Mouse (Mus musculus): ENCODE measurements around the gene Nr4a1. TPM values are rescaled to one million over a fixed set of nuclear protein-coding genes. Genes with fewer than 3 reads are reported as not detected.

The Nr4a1 gene
- polyA plus RNA-seq, 1 experiment from 2014 or later: 2.6 TPM

GRCm38 (mm10) chr15:101320618-101321041 lies 66.6 kb downstream of the Nr4a1 start:
- H3K27me3 ChIP-seq (ENCODE audit: control insufficient read depth, insufficient read depth, low read length): no peaks in the 10 kb centered on the region
- H3K36me3 ChIP-seq (ENCODE audit: control insufficient read depth, insufficient read depth, low read length): no peaks in the 10 kb centered on the region
- no peak for DNase-seq (ENCODE audit: low spot score)
- H3K4me3 ChIP-seq (ENCODE audit: low read depth, low read length): no peak overlapping the region
- H3K4me2 ChIP-seq (ENCODE audit: low read depth, low read length, severe bottlenecking): no peak overlapping the region
- no peak overlapping the region for H3K27ac ChIP-seq (ENCODE audit: low read depth, low read length)
- no peaks in the 10 kb centered on the region for H3K4me1 ChIP-seq (replicated peaks; ENCODE audit: control insufficient read depth, insufficient read depth, low read length)
- no peak overlapping the region for H3K9ac ChIP-seq (ENCODE audit: low read length)
- H3K9me3 ChIP-seq (ENCODE audit: control insufficient read depth, low read length): no peaks in the 10 kb centered on the region
- no peak for ATAC-seq (replicated peaks; ENCODE audit: low FRiP score)
- 80% methylated on average over 6 of the region's 6 CpGs for WGBS

DNA sequence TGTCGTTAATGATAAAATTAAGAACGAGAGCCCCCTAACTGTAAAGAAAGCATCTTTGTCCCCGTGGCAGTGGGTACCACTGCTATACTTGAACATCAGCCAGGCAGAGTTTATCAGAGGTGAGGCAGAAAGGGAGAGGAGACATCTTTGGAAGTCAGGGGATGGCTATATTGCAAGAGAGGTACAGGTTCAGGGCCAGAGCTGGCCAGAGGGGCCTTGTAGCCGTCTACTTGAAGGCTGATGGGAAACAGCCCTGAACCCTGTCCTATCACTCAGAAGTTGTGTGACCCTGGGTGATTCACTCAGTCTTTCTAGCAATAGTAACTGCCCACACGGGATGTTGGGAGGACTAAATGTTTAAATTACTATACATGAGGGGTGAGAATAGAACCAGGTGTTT lies 67.1 kb downstream of the Nr4a1 start:
- Histone ChIP-seq H3K4me1 (replicated peaks; ENCODE audit: control insufficient read depth, insufficient read depth, low read length) (no peaks in the 10 kb centered on the region), H3K36me3 (ENCODE audit: control insufficient read depth, insufficient read depth, low read length) (no peaks in the 10 kb centered on the region), H3K27ac (ENCODE audit: low read depth, low read length) (no peak overlapping the region), H3K4me2 (ENCODE audit: low read depth, low read length, severe bottlenecking) (no peak overlapping the region), H3K9me3 (ENCODE audit: control insufficient read depth, low read length) (no peaks in the 10 kb centered on the region), H3K27me3 (ENCODE audit: control insufficient read depth, insufficient read depth, low read length) (no peaks in the 10 kb centered on the region), H3K9ac (ENCODE audit: low read length) (no peak overlapping the region), H3K4me3 (ENCODE audit: low read depth, low read length) (no peak overlapping the region)
- ATAC-seq (replicated peaks; ENCODE audit: low FRiP score) (no peak), DNase-seq (ENCODE audit: low spot score) (no peak)
- WGBS: 75% methylated on average over 5 of the region's 5 CpGs

DNA sequence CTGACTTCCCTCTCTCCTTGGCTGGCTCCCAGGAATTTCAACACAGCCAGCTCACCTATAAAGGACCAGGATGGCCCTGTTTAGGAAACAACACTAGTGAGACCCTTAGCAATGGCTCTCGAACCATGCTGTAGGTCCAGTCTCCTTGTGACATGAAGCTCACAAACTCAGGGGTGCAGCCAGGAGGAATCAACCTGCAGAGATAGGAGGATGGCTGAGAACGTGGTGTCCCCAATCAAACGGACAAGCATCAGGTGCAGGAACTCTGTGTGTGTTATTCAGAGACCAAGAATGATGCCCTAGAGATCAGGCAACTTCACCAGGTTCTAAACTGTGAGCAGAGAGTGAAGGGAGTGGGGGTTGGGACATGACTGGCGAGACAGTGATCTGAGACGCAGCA lies 68.0 kb downstream of the Nr4a1 start:
- Histone ChIP-seq H3K27me3 (ENCODE audit: control insufficient read depth, insufficient read depth, low read length) (no peaks in the 10 kb centered on the region), H3K4me3 (ENCODE audit: low read depth, low read length) (no peak overlapping the region), H3K9ac (ENCODE audit: low read length) (no peak overlapping the region), H3K4me2 (ENCODE audit: low read depth, low read length, severe bottlenecking) (no peak overlapping the region), H3K27ac (ENCODE audit: low read depth, low read length) (no peak overlapping the region), H3K36me3 (ENCODE audit: control insufficient read depth, insufficient read depth, low read length) (no peaks in the 10 kb centered on the region), H3K4me1 (replicated peaks; ENCODE audit: control insufficient read depth, insufficient read depth, low read length) (no peaks in the 10 kb centered on the region), H3K9me3 (ENCODE audit: control insufficient read depth, low read length) (no peaks in the 10 kb centered on the region)
- ATAC-seq (replicated peaks; ENCODE audit: low FRiP score) (no peak), DNase-seq (ENCODE audit: low spot score) (no peak)
- 85% methylated on average over 5 of the region's 5 CpGs for WGBS

DNA sequence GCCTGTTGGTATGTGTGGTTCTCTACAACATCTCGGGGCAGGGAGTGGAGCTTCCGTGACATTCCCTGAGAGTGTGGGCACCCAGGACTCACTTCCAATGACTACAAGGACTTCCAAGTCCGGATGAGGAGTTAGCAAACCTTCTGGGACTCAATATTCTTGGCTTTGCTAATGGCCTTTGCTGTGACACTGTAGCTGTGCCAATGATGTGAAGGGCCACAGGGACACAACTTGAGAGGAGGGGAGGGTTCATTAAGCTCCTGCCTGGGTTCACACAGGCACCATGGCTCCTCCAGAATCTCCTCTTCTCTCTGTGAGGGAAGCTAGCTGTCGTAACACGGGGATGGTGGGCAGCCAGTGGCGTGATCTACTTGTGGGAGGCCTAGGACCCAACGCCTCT lies 68.6 kb downstream of the Nr4a1 start:
- H3K4me3 ChIP-seq (ENCODE audit: low read depth, low read length): no peak overlapping the region
- no peaks in the 10 kb centered on the region for H3K9me3 ChIP-seq (ENCODE audit: control insufficient read depth, low read length)
- H3K27me3 ChIP-seq (ENCODE audit: control insufficient read depth, insufficient read depth, low read length): no peaks in the 10 kb centered on the region
- H3K4me2 ChIP-seq (ENCODE audit: low read depth, low read length, severe bottlenecking): no peak overlapping the region
- DNase-seq (ENCODE audit: low spot score) (no peak), ATAC-seq (replicated peaks; ENCODE audit: low FRiP score) (no peak)
- WGBS: 84% methylated on average over 7 of the region's 7 CpGs
- no peak overlapping the region for H3K27ac ChIP-seq (ENCODE audit: low read depth, low read length)
- no peak overlapping the region for H3K9ac ChIP-seq (ENCODE audit: low read length)
- no peaks in the 10 kb centered on the region for H3K4me1 ChIP-seq (replicated peaks; ENCODE audit: control insufficient read depth, insufficient read depth, low read length)
- no peaks in the 10 kb centered on the region for H3K36me3 ChIP-seq (ENCODE audit: control insufficient read depth, insufficient read depth, low read length)

DNA sequence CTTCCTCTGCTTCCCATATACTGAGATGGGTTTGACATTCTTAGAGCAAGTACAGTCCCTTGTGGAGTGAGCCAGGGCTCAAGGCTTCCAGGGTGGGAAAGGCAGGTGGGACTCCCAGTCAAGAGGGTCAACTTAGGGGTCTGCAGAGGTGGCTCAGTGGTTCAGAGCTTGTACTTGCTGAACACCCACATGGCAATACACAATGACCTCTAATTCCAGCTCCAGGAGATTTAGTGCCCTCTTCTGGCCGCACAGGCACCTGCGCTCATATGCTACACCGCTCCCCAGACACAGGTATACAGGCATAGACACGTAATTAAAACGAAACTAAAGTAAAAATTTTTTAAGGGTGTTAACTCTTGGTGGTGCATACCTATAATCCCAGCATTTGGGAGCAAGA lies 69.4 kb downstream of the Nr4a1 start:
- Histone ChIP-seq H3K27me3 (ENCODE audit: control insufficient read depth, insufficient read depth, low read length) (no peaks in the 10 kb centered on the region), H3K4me3 (ENCODE audit: low read depth, low read length) (no peak overlapping the region), H3K9me3 (ENCODE audit: control insufficient read depth, low read length) (no peaks in the 10 kb centered on the region), H3K4me1 (replicated peaks; ENCODE audit: control insufficient read depth, insufficient read depth, low read length) (no peaks in the 10 kb centered on the region), H3K4me2 (ENCODE audit: low read depth, low read length, severe bottlenecking) (no peak overlapping the region), H3K36me3 (ENCODE audit: control insufficient read depth, insufficient read depth, low read length) (no peaks in the 10 kb centered on the region), H3K27ac (ENCODE audit: low read depth, low read length) (no peak overlapping the region), H3K9ac (ENCODE audit: low read length) (no peak overlapping the region)
- ATAC-seq (replicated peaks; ENCODE audit: low FRiP score) (no peak), DNase-seq (ENCODE audit: low spot score) (no peak)
- WGBS: 94% methylated on average over 5 of the region's 5 CpGs

Other genes starting within 250 kb of the Nr4a1 start
- gene Gm47841, start 206.9 kb upstream of the Nr4a1 start, polyA plus RNA-seq (2014; fragmentation: Nextera tagmentation; extraction: Ambion mirVana): not detected in 2 replicates
- gene Fignl2, start 175.7 kb upstream of the Nr4a1 start, polyA plus RNA-seq (2014; fragmentation: Nextera tagmentation; extraction: Ambion mirVana): 0.52 and 0.76 TPM in 2 replicates
- not detected in 2 replicates for gene Ankrd33, start 138.5 kb upstream of the Nr4a1 start, polyA plus RNA-seq (2014; fragmentation: Nextera tagmentation; extraction: Ambion mirVana)
- gene Acvrl1, start 125.7 kb upstream of the Nr4a1 start, polyA plus RNA-seq (2014; fragmentation: Nextera tagmentation; extraction: Ambion mirVana): 7.2 and 7.7 TPM in 2 replicates
- 15.0 and 16.0 TPM in 2 replicates for gene Acvr1b, start 80.2 kb upstream of the Nr4a1 start, polyA plus RNA-seq (2014; fragmentation: Nextera tagmentation; extraction: Ambion mirVana)
- gene Grasp, start 30.1 kb upstream of the Nr4a1 start, polyA plus RNA-seq (2014; fragmentation: Nextera tagmentation; extraction: Ambion mirVana): 4.6 and 5.6 TPM in 2 replicates
- 62.1 and 65.7 TPM in 2 replicates for gene Atg101, start 30.0 kb downstream of the Nr4a1 start, polyA plus RNA-seq (2014; fragmentation: Nextera tagmentation; extraction: Ambion mirVana)
- gene 6030408B16Rik, start 38.9 kb downstream of the Nr4a1 start, polyA plus RNA-seq (2014; fragmentation: Nextera tagmentation; extraction: Ambion mirVana): 0.21 and 0.71 TPM in 2 replicates
- gene Krt80, start 115.9 kb downstream of the Nr4a1 start, polyA plus RNA-seq (2014; fragmentation: Nextera tagmentation; extraction: Ambion mirVana): not detected in 2 replicates
- gene Krt7, start 156.8 kb downstream of the Nr4a1 start, polyA plus RNA-seq (2014; fragmentation: Nextera tagmentation; extraction: Ambion mirVana): 6.8 and 9.3 TPM in 2 replicates
- 0.12 TPM in 1 of 2 replicates, not detected in the other for gene Krt87, start 184.5 kb downstream of the Nr4a1 start, polyA plus RNA-seq (2014; fragmentation: Nextera tagmentation; extraction: Ambion mirVana)
- gene Krt88, start 193.5 kb downstream of the Nr4a1 start, polyA plus RNA-seq (2014; fragmentation: Nextera tagmentation; extraction: Ambion mirVana): not detected in 2 replicates
- gene Krt81, start 209.5 kb downstream of the Nr4a1 start, polyA plus RNA-seq (2014; fragmentation: Nextera tagmentation; extraction: Ambion mirVana): not detected in 2 replicates
- not detected in 2 replicates for gene Krt86, start 219.2 kb downstream of the Nr4a1 start, polyA plus RNA-seq (2014; fragmentation: Nextera tagmentation; extraction: Ambion mirVana)
- gene Krt83, start 237.2 kb downstream of the Nr4a1 start, polyA plus RNA-seq (2014; fragmentation: Nextera tagmentation; extraction: Ambion mirVana): 0.27 TPM in 1 of 2 replicates, not detected in the other

Data from forebrain, embryonic 11.5 days (tissue).